Mouse (Mus musculus) hematopoietic multipotent progenitor cell, adult 10-12 weeks (in vitro differentiated cells): ENCODE results near the gene Il1r1. TPM values are rescaled to one million over a fixed set of nuclear protein-coding genes. Genes with fewer than 3 reads are reported as not detected.

Source experiments
- polyA plus RNA-seq: library from polyadenylated mRNA; stranded (reverse); fragments of >175 nt; gene quantifications from 2 replicates; pipeline ENCODE4 v1.2.3, GENCODE M21; 2012; ENCODE audit warnings: low replicate concordance

Gene Il1r1
- polyA plus RNA-seq, result 0.14 and 0.19 TPM in 2 replicates

GRCm38 (mm10) chr1:40224539-40225284 is at the start of gene Il1r1:
Il1r1 (plus strand) TSS chr1:40225080.

GRCm38 (mm10) chr1:40324457-40324856 is 99.6 kb downstream of the Il1r1 start, which contains the start of gene Il1rl2:
Il1rl2 (plus strand) TSS chr1:40324610.

Other genes starting within 250 kb of the Il1r1 start
- 0.43 and 0.68 TPM in 2 replicates for gene Il1r2, start 151.0 kb upstream of the Il1r1 start, polyA plus RNA-seq
- 0.39 and 0.59 TPM in 2 replicates for gene Il1rl2, start 99.5 kb downstream of the Il1r1 start, polyA plus RNA-seq
- 0.65 and 0.88 TPM in 2 replicates for gene Il1rl1, start 204.5 kb downstream of the Il1r1 start, polyA plus RNA-seq
- gene Il18r1, start 240.5 kb downstream of the Il1r1 start, polyA plus RNA-seq, result 2.9 and 4.6 TPM in 2 replicates